Mouse (Mus musculus): Measurements from ENCODE around the gene Brd1.

- no peak for TF ChIP-seq POLR2A (IDR thresholded peaks at IDR 0.05; ENCODE audit: low read depth, low read length)
- no peak for TF ChIP-seq CTCF (IDR thresholded peaks at IDR 0.05; ENCODE audit: extremely low read depth, insufficient read length, insufficient replicate concordance, low read depth, low read length)
Observed at GRCm38 (mm10) chr15:88714021-88714589, 19.9 kb downstream of the Brd1 start.
